Mouse (Mus musculus) gastrocnemius, adult 2 months (tissue): ENCODE data around the gene Krtap4-1. TPM values are rescaled to one million over a fixed set of nuclear protein-coding genes. Genes with fewer than 3 reads are reported as not detected.
"Not testable (repeated sequence)": the region's sequence is repeated elsewhere in the genome, so short reads cannot be mapped to it uniquely, and the experiment has no call there.

Experiments used
- DNase-seq: peaks from one replicate; pipeline ENCODE4 v3.0.0; 2022
- H3K27ac ChIP-seq: fragments of 200-600 bp; 2 replicates; pipeline ENCODE4 v1.8.1; 2022; ENCODE audit warnings: mild to moderate bottlenecking
- H3K4me3 ChIP-seq: fragments of 200-600 bp; 2 replicates; pipeline ENCODE4 v1.8.1; 2022; ENCODE audit warnings: mild to moderate bottlenecking, moderate library complexity
- CTCF ChIP-seq: fragments of 200-600 bp; IDR thresholded peaks from 2 replicates; pipeline ENCODE4 v1.8.1; 2022; ENCODE audit warnings: antibody characterized with exemption, mild to moderate bottlenecking, moderate library complexity
- intact Hi-C: fragments of 180-260 bp; cut with DNase I; formaldehyde crosslinking; loops from one replicate; pipeline ENCODE4 v1.15.1; 2025
- long read RNA-seq, 2 experiments: library from polyadenylated mRNA; stranded (forward); transcript quantifications; one replicate each; pipeline ENCODE4 v2.0.0; 2021
- total RNA-seq, 2 experiments: library from RNA; stranded (reverse); gene quantifications; 2 replicates each; pipeline ENCODE4 v1.2.3; 2021

The Krtap4-1 gene
- total RNA-seq: not detected
- long read RNA-seq, experiment 1: 0 reads
- long read RNA-seq, experiment 2: 0 reads

DNA sequence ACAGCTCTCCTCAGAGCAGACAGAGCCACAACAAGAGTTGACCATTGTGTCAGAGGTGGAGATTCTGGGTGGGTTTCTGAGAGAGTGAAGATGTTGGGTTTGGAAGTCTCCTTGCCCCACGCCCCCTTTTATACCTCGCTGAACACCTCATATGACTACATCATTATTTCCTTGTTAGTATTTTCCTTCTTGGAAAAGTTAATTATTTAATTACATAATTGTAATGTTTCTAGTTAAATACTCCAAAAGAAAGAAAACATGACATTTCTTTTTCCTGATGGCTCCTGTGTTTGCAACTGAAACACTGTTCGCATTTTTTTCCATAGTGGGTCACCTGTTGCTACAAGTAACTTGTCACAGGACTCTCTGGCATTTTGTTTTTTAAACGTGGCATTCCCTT lies at the start of gene Krtap4-1:
Gene Krtap4-1, minus strand, starts transcription at position 101 of the 400 bp plus-strand sequence.
- intact Hi-C loops: no loop called here
- no peak for TF ChIP-seq CTCF
- Histone ChIP-seq H3K4me3 (no peak within 1 kb of the TSS), H3K27ac (no peak within 1 kb of the TSS)
- no peak for DNase-seq

DNA sequence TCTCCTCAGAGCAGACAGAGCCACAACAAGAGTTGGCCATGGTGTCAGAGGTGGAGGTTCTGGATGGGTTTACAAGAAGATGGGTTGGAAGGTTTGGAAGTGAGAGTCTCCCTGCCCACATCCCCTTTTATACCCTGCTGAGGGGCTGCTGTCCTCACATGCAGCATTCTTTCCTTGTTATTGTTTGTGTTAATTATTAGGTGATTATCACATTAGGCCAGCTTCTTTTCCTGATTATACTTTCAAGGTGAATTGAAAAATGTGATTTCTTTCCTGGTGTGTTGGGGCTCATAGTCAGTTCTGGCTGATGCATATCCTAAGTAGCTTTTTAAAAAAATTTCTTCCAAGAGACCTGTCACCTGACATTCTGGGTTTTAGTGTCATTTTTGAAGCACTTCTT lies 37.8 kb upstream of the Krtap4-1 start, which contains the start of gene Krtap4-6:
Gene Krtap4-6, minus strand, starts transcription at position 101 of the 400 bp plus-strand sequence.
- intact Hi-C loops: no loop called here
- TF ChIP-seq CTCF: no peak
- DNase-seq: no peak
- H3K4me3 ChIP-seq: no peak within 1 kb of the TSS
- no peak within 1 kb of the TSS for H3K27ac ChIP-seq

DNA sequence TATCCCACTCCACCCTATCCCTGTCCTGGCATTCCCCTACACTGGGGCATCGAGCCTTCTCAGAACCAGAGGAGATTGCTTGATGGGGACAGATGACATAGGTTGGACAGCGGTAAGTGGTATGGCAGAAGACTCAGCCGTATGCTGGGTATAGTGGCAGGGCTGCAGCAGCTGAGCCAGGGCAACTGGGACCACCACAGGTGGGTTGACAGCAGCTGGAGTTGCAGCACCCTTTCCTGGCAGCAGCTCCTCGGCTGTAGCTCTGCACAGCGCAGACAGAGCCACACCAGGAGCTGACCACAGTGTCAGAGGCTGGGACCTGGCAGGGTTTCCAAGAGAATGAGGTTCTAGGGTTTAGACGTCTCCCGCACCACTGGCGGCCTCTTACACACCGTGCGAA lies 34.8 kb upstream of the Krtap4-1 start:
- TF ChIP-seq CTCF: no peak
- Histone ChIP-seq H3K27ac (no peak overlapping the region), H3K4me3 (no peak overlapping the region)
- no peak for DNase-seq
- intact Hi-C loops: no loop called here

DNA sequence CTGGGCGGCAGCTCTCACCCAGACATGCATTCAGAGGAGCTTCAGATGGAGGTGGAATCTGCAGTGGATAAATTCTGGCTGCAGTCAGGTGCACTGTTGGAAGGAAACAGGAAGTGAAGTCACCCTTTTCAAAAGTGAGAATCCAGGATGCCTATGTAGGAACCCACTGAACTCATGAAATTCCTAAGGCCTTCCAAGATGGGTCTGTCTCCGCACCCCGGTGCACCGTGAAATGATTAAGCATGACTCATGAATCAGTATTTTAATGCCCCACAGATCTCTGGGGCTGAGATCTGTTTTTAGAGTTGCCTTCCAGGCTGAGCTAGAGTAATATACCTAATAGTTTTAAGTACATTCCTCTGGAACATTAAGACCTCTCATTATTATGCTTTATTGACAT lies 31.2 kb upstream of the Krtap4-1 start:
- DNase-seq: no peak
- TF ChIP-seq CTCF: no peak
- Histone ChIP-seq H3K27ac (no peak overlapping the region), H3K4me3 (no peak overlapping the region)
- intact Hi-C loops: no loop called here

DNA sequence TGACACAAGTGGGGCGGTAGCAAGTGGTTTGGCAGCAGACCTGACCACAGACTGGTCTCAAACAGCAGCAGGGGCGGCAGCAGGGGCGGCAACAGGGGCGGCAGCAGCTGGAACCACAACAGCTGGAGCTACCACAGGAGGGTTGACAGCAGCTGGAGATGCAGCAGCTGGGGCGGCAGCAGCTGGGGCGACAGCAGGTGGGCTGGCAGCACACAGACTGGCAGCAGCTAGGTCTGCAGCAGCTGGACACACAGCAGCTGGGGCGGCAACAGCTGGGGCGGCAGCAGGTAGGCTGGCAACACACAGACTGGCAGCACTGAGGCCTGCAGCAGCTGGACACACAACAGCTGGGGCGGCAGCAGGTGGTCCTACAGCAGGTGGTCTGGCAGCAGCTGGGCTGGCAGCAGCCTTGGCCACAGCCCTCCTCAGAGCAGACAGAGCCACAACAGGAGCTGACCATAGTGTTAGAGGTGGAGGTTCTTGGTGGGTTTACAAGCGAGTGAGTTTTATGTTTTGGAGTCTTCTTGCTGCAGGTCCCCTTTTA lies 30.5 kb upstream of the Krtap4-1 start, which contains the start of gene Gm11563:
Gene Gm11563, minus strand, starts transcription at position 494 of the 544 bp plus-strand sequence.
- H3K4me3 ChIP-seq, H3K27ac ChIP-seq, DNase-seq, intact Hi-C loops: not testable (repeated sequence)

DNA sequence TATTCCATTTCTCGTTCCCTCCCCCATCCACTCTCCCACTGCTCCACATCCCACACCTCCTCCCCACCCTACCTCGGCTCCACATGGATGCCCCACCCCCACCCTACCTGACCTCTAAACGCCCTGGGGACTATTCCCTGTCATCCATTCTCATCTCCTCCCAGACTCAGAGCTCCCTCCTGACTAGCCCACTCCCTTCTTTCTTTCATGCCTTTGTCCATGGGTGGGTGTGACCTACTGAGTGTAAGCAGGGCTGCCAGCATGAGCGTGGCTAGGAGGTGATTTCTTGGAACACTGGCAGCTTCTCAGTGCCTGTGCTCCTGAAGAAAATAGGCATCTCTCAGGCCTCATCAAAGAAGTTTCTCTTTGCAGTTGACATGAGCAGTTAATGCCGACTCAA lies 29.0 kb upstream of the Krtap4-1 start:
- Histone ChIP-seq H3K4me3 (no peak overlapping the region), H3K27ac (no peak overlapping the region)
- TF ChIP-seq CTCF: no peak
- intact Hi-C loops: no loop called here
- no peak for DNase-seq

DNA sequence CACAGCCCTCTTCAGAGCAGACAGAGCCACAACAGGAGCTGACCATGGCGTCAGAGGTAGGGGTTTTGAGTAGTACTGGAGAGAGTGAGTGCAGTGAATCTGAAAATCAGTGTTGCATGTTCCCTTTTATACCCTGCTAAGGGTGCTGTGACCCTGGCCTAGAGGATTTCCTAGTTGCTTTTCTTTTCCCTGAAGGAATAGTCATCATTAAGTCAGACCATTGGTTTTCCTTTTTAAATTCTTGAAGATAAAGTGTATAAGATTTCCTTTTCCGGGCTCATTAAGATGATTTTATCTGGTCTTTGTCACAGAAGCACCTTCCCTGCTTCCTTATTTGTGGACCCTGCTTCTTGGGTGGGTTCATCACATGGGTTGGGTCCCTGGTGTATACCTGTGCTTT lies 22.1 kb upstream of the Krtap4-1 start, which contains the start of gene Gm11555:
Gene Gm11555, minus strand, starts transcription at position 101 of the 400 bp plus-strand sequence.
- intact Hi-C loops: no loop called here
- TF ChIP-seq CTCF: no peak
- no peak for DNase-seq
- no peak within 1 kb of the TSS for H3K27ac ChIP-seq
- H3K4me3 ChIP-seq: no peak within 1 kb of the TSS

DNA sequence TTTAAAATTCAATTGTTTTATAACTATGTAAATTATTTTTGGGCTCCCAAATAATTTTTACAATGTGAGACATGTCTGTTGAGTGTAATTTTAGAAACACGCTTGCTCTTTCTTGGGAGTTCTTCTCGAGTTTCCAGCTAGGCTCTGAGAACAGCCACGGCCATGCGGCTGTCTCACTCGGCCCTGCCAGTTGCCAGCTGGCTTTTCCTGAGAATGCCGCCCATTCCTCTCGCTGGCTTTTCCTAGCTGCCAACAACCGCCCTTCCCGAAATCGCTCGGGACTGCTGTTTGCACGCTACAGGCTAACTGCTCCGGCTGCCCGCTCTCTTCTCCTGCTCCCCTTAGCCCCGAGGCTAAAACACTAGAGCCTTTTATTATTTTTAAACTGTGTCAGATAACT lies 18.4 kb upstream of the Krtap4-1 start:
- no peak for TF ChIP-seq CTCF
- H3K4me3 ChIP-seq: no peak overlapping the region; the same call in 1 of the 2 replicates
- peak; percentile 19 for DNase-seq
- H3K27ac ChIP-seq: no peak overlapping the region
- intact Hi-C loops: no loop called here

DNA sequence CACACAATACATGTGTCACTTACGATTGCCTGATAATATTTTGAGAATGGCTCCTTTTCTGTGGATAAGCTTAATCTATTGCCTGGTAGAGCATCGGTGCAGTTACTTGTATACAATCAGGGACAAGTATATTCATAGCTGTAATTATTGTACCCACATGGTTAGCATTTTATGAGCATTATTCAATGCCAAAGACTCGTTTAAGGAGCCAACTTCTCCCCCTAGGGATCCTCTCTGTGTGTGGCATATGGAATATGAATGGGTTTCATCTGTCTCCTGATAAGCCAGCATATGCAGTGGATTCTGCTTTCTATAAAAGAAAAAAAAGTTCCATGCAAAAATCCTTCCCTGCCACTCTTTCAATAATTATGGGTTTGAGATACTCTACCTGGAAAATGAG lies 16.3 kb upstream of the Krtap4-1 start:
- Histone ChIP-seq H3K27ac (no peak overlapping the region), H3K4me3 (no peak overlapping the region)
- DNase-seq: no peak
- no peak for TF ChIP-seq CTCF
- intact Hi-C loops: no loop called here

DNA sequence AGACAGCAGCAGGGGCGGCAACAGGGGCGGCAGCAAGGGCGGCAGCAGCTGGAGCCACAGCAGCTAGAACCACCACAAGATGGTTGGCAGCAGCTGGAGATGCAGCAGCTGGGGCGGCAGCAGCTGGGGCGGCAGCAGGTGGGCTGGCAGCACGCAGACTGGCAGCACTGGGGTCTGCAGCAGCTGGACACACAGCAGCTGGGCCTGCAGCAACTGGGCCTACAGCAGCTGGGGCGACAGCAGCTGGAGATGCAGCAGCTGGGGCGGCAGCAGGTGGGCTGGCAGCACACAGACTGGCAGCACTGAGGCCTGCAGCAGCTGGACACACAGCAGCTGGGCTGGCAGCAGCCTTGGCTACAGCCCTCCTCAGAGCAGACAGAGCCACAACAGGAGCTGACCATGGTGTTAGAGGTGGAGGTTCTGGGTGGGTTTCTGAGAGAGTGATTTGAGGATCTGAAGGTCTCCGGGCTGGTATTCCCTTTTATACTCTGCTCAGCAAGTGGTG lies 15.6 kb upstream of the Krtap4-1 start, which contains the start of gene Krtap4-7:
Gene Krtap4-7, minus strand, starts transcription at position 455 of the 505 bp plus-strand sequence.
- DNase-seq, intact Hi-C loops, H3K27ac ChIP-seq, H3K4me3 ChIP-seq: not testable (repeated sequence)

DNA sequence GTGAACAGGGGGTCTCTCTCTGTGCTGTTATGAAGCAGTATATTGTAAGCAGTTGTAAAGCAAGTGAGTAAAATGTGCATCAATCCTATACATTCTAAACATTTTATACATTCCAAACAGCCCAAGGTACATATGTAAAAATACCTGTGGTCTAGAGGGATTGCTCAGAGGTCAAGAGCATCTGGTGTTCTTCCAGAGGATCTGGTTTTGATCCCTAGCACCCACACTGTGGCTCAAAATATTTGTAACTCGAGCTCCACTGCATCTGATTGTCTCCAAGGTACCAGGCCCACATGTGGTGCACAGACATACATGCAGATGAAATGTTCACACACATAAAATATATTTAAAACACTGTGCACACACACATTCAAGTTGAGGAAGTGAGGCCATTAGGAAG lies 12.9 kb upstream of the Krtap4-1 start:
- Histone ChIP-seq H3K4me3 (no peak overlapping the region), H3K27ac (no peak overlapping the region)
- no peak for TF ChIP-seq CTCF
- DNase-seq: no peak
- intact Hi-C loops: no loop called here

DNA sequence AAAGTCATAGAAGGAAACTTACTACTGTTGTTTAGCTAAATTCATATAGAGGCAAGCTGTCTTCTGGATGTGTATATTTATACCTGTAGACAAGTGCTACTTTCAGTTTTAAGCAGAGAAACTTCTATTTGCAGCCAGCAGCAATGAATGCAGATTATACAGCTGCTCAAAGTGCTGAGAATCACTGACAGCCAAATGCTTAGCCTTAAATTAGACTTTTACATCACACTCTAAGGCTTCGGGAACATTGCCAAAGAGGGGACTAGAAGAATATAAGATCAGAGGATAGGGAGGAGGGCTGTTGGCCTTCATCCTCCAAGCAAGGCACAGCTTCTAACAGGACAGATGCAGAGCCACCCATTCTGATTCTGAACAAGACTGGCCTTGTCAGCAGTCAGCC lies 9.0 kb upstream of the Krtap4-1 start:
- Histone ChIP-seq H3K4me3 (no peak overlapping the region), H3K27ac (no peak overlapping the region)
- TF ChIP-seq CTCF: no peak
- no peak for DNase-seq
- intact Hi-C loops: no loop called here

DNA sequence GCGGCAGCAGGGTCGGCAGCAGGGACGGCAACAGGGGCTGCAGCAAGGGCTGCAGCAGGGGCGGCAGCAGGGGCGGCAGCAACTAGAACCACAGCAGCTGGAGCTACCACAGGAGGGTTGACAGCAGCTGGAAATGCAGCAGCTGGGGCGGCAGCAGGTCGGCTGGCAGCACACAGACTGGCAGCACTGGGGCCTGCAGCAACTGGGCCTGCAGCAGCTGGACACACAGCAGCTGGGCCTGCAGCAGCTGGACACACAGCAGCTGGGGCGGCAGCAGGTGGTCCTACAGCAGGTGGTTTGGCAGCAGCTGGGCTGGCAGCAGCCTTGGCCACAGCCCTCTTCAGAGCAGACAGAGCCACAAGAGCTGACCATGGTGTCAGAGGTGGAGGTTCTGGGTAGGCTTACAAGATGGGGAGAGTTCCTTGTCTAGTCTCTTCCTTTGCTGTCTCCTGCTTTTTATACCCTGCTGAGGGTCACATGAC lies 6.7 kb upstream of the Krtap4-1 start, which contains the start of gene Krtap4-2:
Gene Krtap4-2, minus strand, starts transcription at position 432 of the 482 bp plus-strand sequence.
- H3K4me3 ChIP-seq: no peak within 1 kb of the TSS
- no peak within 1 kb of the TSS for H3K27ac ChIP-seq
- intact Hi-C loops: no loop called here
- DNase-seq: no peak
- no peak for TF ChIP-seq CTCF

DNA sequence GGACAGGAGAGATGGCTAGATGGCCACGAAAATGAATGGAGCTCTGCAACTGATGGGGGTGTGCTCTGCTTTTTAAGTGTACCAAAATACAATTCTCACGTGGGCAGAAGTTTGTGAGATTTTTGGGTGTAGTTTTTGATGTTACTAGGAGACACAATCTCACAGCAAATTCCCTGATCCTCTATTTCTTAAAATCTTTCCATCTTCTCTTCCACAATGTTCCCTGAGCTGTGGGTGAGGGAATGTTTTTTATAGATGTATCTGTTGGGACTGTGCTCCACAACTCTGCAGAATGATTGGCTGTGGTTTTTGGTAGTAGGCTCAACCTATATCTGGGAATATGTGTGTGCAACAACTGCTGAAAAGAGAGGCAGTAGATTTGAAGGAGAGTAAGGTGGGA lies 5.3 kb upstream of the Krtap4-1 start:
- no peak for TF ChIP-seq CTCF
- no peak for DNase-seq
- intact Hi-C loops: no loop called here
- Histone ChIP-seq H3K4me3 (no peak overlapping the region), H3K27ac (no peak overlapping the region)
